Mouse (Mus musculus): ENCODE data around the gene Npepl1.

GRCm38 (mm10) chr2:174067793-174068419 is 42.2 kb upstream of the Npepl1 start:
- no peak for TF ChIP-seq CTCF (IDR thresholded peaks at IDR 0.05; ENCODE audit: low read depth)
- no peak for TF ChIP-seq EP300 (IDR thresholded peaks at IDR 0.05; ENCODE audit: low read depth)

Data from liver, embryonic 14.5 days (tissue).